Mouse (Mus musculus) 3134 (cell line): Measurements from ENCODE around the gene Gucy2d.

Experiments used
- DNase-seq: peaks from one replicate; pipeline ENCODE4 v3.0.0-alpha.2; 2011; ENCODE audit warnings: low spot score; ENCODE audit not compliant: insufficient read length; ENCODE audit errors: extremely low read depth

Gucy2d gene

GRCm38 (mm10) chr7:98446873-98447272, 6.7 kb downstream of the Gucy2d start:
- no peak for DNase-seq

- no peak for DNase-seq
Observed at GRCm38 (mm10) chr7:98447585-98448308, 7.5 kb downstream of the Gucy2d start.

- no peak for DNase-seq
Observed at GRCm38 (mm10) chr7:98448309-98448630, 8.1 kb downstream of the Gucy2d start.

GRCm38 (mm10) chr7:98449696-98450095, 9.5 kb downstream of the Gucy2d start:
- no peak for DNase-seq

GRCm38 (mm10) chr7:98454397-98455120, 14.3 kb downstream of the Gucy2d start:
- DNase-seq = no peak

- no peak for DNase-seq
Observed at GRCm38 (mm10) chr7:98460319-98460718, 20.1 kb downstream of the Gucy2d start.

- peak; percentile 39 for DNase-seq
Observed at GRCm38 (mm10) chr7:98469089-98469488, 28.9 kb downstream of the Gucy2d start.

- DNase-seq = no peak
Observed at GRCm38 (mm10) chr7:98472529-98472928, 32.3 kb downstream of the Gucy2d start.

- DNase-seq = no peak
Observed at GRCm38 (mm10) chr7:98474558-98474957, 34.3 kb downstream of the Gucy2d start.

- no peak for DNase-seq
Observed at GRCm38 (mm10) chr7:98477153-98477552, 36.9 kb downstream of the Gucy2d start.

- no peak for DNase-seq
Observed at GRCm38 (mm10) chr7:98480481-98480880, 40.3 kb downstream of the Gucy2d start.

- DNase-seq = peak; percentile 67
Observed at GRCm38 (mm10) chr7:98481066-98481734, 41.0 kb downstream of the Gucy2d start.

GRCm38 (mm10) chr7:98481861-98482260, 41.6 kb downstream of the Gucy2d start:
- no peak for DNase-seq

GRCm38 (mm10) chr7:98482551-98483267, 42.5 kb downstream of the Gucy2d start:
- no peak for DNase-seq

GRCm38 (mm10) chr7:98483268-98483607, 43.0 kb downstream of the Gucy2d start:
- no peak for DNase-seq

- no peak for DNase-seq
Observed at GRCm38 (mm10) chr7:98484878-98485277, 44.7 kb downstream of the Gucy2d start.

GRCm38 (mm10) chr7:98485508-98485907, 45.3 kb downstream of the Gucy2d start:
- no peak for DNase-seq

GRCm38 (mm10) chr7:98486471-98486917, 46.3 kb downstream of the Gucy2d start:
- no peak for DNase-seq

- DNase-seq = no peak
Observed at GRCm38 (mm10) chr7:98487202-98487980, 47.2 kb downstream of the Gucy2d start.

GRCm38 (mm10) chr7:98488398-98489130, 48.3 kb downstream of the Gucy2d start:
- DNase-seq = no peak
